Mouse (Mus musculus): ENCODE measurements at regions not wholly inside any gene's neighbourhood (a gene's known extent, or its start where the extent isn't known, plus 50 kb on each side); places are given as distances from the start of the nearest gene placed in this dataset.

- no peaks in the 10 kb centered on the region for H3K36me3 ChIP-seq (ENCODE audit: insufficient read depth, low read length)
- H3K27me3 ChIP-seq (ENCODE audit: insufficient read depth, low read length) = no peaks in the 10 kb centered on the region
- H3K4me3 ChIP-seq (replicated peaks; ENCODE audit: low read length) = no peak overlapping the region
- peaks cover 14% of the 10 kb centered on the region for H3K4me1 ChIP-seq (replicated peaks; ENCODE audit: low read depth, low read length)
- no peak for TF ChIP-seq CTCF (conservative IDR thresholded peaks at IDR 0.05; ENCODE audit: low read length)
- TF ChIP-seq POU5F1 (IDR thresholded peaks at IDR 0.05; ENCODE audit: borderline replicate concordance, low read length) = no peak
- TF ChIP-seq NANOG (IDR thresholded peaks at IDR 0.05; ENCODE audit: borderline replicate concordance, low read length) = no peak
- no peaks in the 10 kb centered on the region for H3K9me3 ChIP-seq (ENCODE audit: low read length)
Measured at GRCm38 (mm10) chr5:25614659-25615061, 91.0 kb downstream of the Xrcc2 start.

- Histone ChIP-seq H3K27me3 (ENCODE audit: insufficient read depth, low read length) (no peaks in the 10 kb centered on the region), H3K36me3 (ENCODE audit: insufficient read depth, low read length) (no peaks in the 10 kb centered on the region), H3K9me3 (ENCODE audit: low read length) (no peaks in the 10 kb centered on the region), H3K4me3 (replicated peaks; ENCODE audit: low read length) (no peak overlapping the region), H3K4me1 (replicated peaks; ENCODE audit: low read depth, low read length) (peaks cover 14% of the 10 kb centered on the region)
- TF ChIP-seq POU5F1 (IDR thresholded peaks at IDR 0.05; ENCODE audit: borderline replicate concordance, low read length) (no peak), CTCF (conservative IDR thresholded peaks at IDR 0.05; ENCODE audit: low read length) (no peak), NANOG (IDR thresholded peaks at IDR 0.05; ENCODE audit: borderline replicate concordance, low read length) (no peak)
Measured at GRCm38 (mm10) chr5:25613844-25614658, 91.6 kb downstream of the Xrcc2 start.

DNA sequence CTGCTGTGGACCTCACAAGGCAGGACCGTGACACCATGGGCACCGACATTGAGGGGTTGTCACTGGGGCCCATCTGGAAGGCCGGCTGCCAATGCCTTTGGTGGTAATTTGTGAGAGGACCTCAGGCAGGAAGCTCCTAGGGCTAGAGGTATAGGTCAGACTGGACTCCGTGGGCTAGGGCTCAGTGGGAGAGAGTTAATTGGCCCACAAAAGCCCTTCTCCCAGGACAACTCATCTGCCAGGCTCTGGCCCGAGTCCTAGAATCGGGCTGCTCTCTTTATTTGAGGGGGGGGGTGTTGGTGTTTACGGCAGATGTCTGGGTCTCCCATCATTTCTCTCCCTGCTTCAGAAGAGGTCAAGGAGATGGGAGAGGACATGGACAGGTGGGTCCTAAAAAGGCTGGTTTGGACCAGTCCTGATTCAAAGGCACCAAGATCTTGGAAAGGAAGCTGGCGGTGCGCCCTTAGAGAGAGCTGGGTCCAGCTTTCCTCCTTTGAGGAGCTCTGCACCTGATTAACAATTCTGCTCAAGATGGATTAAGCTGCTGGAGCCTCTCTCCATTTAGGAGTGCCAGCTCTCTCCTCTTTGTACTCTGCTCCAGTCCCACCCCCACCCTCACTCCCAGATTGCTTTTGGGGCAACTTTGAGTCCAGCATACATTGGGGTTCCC lies 93.5 kb downstream of the Xrcc2 start:
- Histone ChIP-seq H3K27me3 (ENCODE audit: insufficient read depth, low read length) (no peaks in the 10 kb centered on the region), H3K9me3 (ENCODE audit: low read length) (no peaks in the 10 kb centered on the region), H3K4me3 (replicated peaks; ENCODE audit: low read length) (no peak overlapping the region), H3K36me3 (ENCODE audit: insufficient read depth, low read length) (no peaks in the 10 kb centered on the region), H3K4me1 (replicated peaks; ENCODE audit: low read depth, low read length) (peaks cover 14% of the 10 kb centered on the region)
- TF ChIP-seq NANOG (IDR thresholded peaks at IDR 0.05; ENCODE audit: borderline replicate concordance, low read length) (no peak), CTCF (conservative IDR thresholded peaks at IDR 0.05; ENCODE audit: low read length) (no peak), POU5F1 (IDR thresholded peaks at IDR 0.05; ENCODE audit: borderline replicate concordance, low read length) (no peak)

GRCm38 (mm10) chr5:25609911-25610310 lies 94.0 kb downstream of the Cct8l1 start:
- Histone ChIP-seq H3K36me3 (ENCODE audit: insufficient read depth, low read length) (no peaks in the 10 kb centered on the region), H3K9me3 (ENCODE audit: low read length) (no peaks in the 10 kb centered on the region), H3K27me3 (ENCODE audit: insufficient read depth, low read length) (no peaks in the 10 kb centered on the region), H3K4me1 (replicated peaks; ENCODE audit: low read depth, low read length) (peaks cover 14% of the 10 kb centered on the region), H3K4me3 (replicated peaks; ENCODE audit: low read length) (no peak overlapping the region)
- no peak for TF ChIP-seq CTCF (conservative IDR thresholded peaks at IDR 0.05; ENCODE audit: low read length)
- TF ChIP-seq NANOG (IDR thresholded peaks at IDR 0.05; ENCODE audit: borderline replicate concordance, low read length) = no peak

GRCm38 (mm10) chr5:25602123-25602522 lies 86.3 kb downstream of the Cct8l1 start:
- H3K4me3 ChIP-seq (replicated peaks; ENCODE audit: low read length) = no peak overlapping the region
- H3K9me3 ChIP-seq (ENCODE audit: low read length) = no peaks in the 10 kb centered on the region
- H3K36me3 ChIP-seq (ENCODE audit: insufficient read depth, low read length) = no peaks in the 10 kb centered on the region
- TF ChIP-seq POU5F1 (IDR thresholded peaks at IDR 0.05; ENCODE audit: borderline replicate concordance, low read length) (no peak), CTCF (conservative IDR thresholded peaks at IDR 0.05; ENCODE audit: low read length) (no peak), NANOG (IDR thresholded peaks at IDR 0.05; ENCODE audit: borderline replicate concordance, low read length) (no peak)
- H3K27me3 ChIP-seq (ENCODE audit: insufficient read depth, low read length) = no peaks in the 10 kb centered on the region
- H3K4me1 ChIP-seq (replicated peaks; ENCODE audit: low read depth, low read length) = peaks cover 12% of the 10 kb centered on the region

DNA sequence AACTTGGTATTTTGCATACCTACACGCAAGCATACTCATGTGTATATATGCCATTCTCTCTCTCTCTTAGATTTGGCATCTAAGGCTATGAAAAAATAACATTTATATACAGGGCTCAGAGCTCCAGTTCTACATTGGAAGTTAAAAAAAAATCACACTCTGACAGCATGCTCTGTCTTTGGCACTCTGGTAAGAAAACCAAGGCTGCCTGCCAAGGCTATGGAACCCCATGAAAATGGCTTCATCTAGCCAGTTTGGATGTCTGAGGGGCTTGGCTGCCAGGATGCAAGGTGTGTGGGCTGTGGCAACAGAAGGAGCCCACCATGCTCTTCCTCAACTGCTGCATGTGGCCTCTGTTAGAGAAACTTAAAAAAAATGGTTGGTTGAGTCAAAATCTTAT lies 83.5 kb downstream of the Cct8l1 start:
- H3K4me1 ChIP-seq (replicated peaks; ENCODE audit: low read depth, low read length) = peaks cover 12% of the 10 kb centered on the region
- no peak overlapping the region for H3K4me3 ChIP-seq (replicated peaks; ENCODE audit: low read length)
- TF ChIP-seq POU5F1 (IDR thresholded peaks at IDR 0.05; ENCODE audit: borderline replicate concordance, low read length) (no peak), CTCF (conservative IDR thresholded peaks at IDR 0.05; ENCODE audit: low read length) (no peak), NANOG (IDR thresholded peaks at IDR 0.05; ENCODE audit: borderline replicate concordance, low read length) (no peak)
- H3K27me3 ChIP-seq (ENCODE audit: insufficient read depth, low read length) = no peaks in the 10 kb centered on the region
- no peaks in the 10 kb centered on the region for H3K9me3 ChIP-seq (ENCODE audit: low read length)
- no peaks in the 10 kb centered on the region for H3K36me3 ChIP-seq (ENCODE audit: insufficient read depth, low read length)

DNA sequence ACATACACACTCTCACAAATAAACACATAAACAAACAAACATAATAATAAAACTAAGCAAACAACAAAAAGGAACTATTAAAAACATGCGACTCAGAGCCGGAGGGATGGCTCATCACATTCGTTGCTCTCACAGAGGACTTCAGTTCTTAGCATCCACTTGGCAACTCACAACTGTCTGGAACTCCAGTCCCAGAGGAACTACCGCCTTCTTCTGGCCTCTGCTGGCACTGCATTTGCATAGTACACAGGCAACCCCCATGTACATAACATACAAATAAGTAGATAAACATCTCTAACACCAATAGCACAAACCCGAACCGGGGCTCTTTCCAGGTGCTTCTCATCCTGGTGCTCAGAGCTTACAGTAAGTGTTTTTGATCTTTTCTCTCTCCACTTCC lies 81.9 kb downstream of the Cct8l1 start:
- Histone ChIP-seq H3K4me3 (replicated peaks; ENCODE audit: low read length) (no peak overlapping the region), H3K36me3 (ENCODE audit: insufficient read depth, low read length) (no peaks in the 10 kb centered on the region), H3K27me3 (ENCODE audit: insufficient read depth, low read length) (no peaks in the 10 kb centered on the region), H3K4me1 (replicated peaks; ENCODE audit: low read depth, low read length) (peaks cover 12% of the 10 kb centered on the region), H3K9me3 (ENCODE audit: low read length) (no peaks in the 10 kb centered on the region)
- TF ChIP-seq POU5F1 (IDR thresholded peaks at IDR 0.05; ENCODE audit: borderline replicate concordance, low read length) (no peak), CTCF (conservative IDR thresholded peaks at IDR 0.05; ENCODE audit: low read length) (peak; percentile 47)

GRCm38 (mm10) chr5:25591709-25592108 lies 75.8 kb downstream of the Cct8l1 start:
- no peaks in the 10 kb centered on the region for H3K4me1 ChIP-seq (replicated peaks; ENCODE audit: low read depth, low read length)
- TF ChIP-seq NANOG (IDR thresholded peaks at IDR 0.05; ENCODE audit: borderline replicate concordance, low read length) (no peak), CTCF (conservative IDR thresholded peaks at IDR 0.05; ENCODE audit: low read length) (no peak), POU5F1 (IDR thresholded peaks at IDR 0.05; ENCODE audit: borderline replicate concordance, low read length) (no peak)
- H3K9me3 ChIP-seq (ENCODE audit: low read length) = no peaks in the 10 kb centered on the region

More at GRCm38 (mm10) chr5:25591709-25592108, 75.8 kb downstream of the Cct8l1 start:
- Histone ChIP-seq H3K27me3 (ENCODE audit: insufficient read depth, low read length) (no peaks in the 10 kb centered on the region), H3K36me3 (ENCODE audit: insufficient read depth, low read length) (no peaks in the 10 kb centered on the region), H3K4me3 (replicated peaks; ENCODE audit: low read length) (no peak overlapping the region)

Measured in E14TG2a.4 (cell line).